Mouse (Mus musculus) c-Kit-negative CD71-positive TER-119-positive erythroid progenitor cells, embryonic 14.5 days (primary cell): ENCODE data around the gene Mfap5.
A peak's percentile ranks its signal among the peaks of the same experiment; 100 is the strongest.
"Not testable (repeated sequence)": the region's sequence is repeated elsewhere in the genome, so short reads cannot be mapped to it uniquely, and the experiment has no call there.

ENCODE experiments used
- DNase-seq: peaks from one replicate; pipeline ENCODE4 v3.0.0-alpha.2; 2013; ENCODE audit warnings: low read depth, low spot score

Gene Mfap5

GRCm38 (mm10) chr6:122505545-122505944 lies at the start of gene Mfap5:
Mfap5 (plus strand) TSS chr6:122505845.
- no peak for DNase-seq

GRCm38 (mm10) chr6:122458946-122459693 lies 46.5 kb upstream of the Mfap5 start:
- no peak for DNase-seq

- no peak for DNase-seq
Measured at GRCm38 (mm10) chr6:122466092-122466713, 39.4 kb upstream of the Mfap5 start.

GRCm38 (mm10) chr6:122469030-122469640 lies 36.5 kb upstream of the Mfap5 start:
- no peak for DNase-seq

GRCm38 (mm10) chr6:122470240-122470639 lies 35.4 kb upstream of the Mfap5 start:
- DNase-seq = no peak

GRCm38 (mm10) chr6:122471461-122471860 lies 34.2 kb upstream of the Mfap5 start:
- DNase-seq = not testable (repeated sequence)

GRCm38 (mm10) chr6:122478062-122478461 lies 27.6 kb upstream of the Mfap5 start:
- no peak for DNase-seq

- DNase-seq = no peak
Measured at GRCm38 (mm10) chr6:122485401-122486296, 20.0 kb upstream of the Mfap5 start.

- no peak for DNase-seq
Measured at GRCm38 (mm10) chr6:122486297-122487117, 19.1 kb upstream of the Mfap5 start.

- no peak for DNase-seq
Measured at GRCm38 (mm10) chr6:122490929-122491512, 14.6 kb upstream of the Mfap5 start.

- DNase-seq = no peak
Measured at GRCm38 (mm10) chr6:122491557-122491956, 14.1 kb upstream of the Mfap5 start.

- no peak for DNase-seq
Measured at GRCm38 (mm10) chr6:122492479-122492878, 13.2 kb upstream of the Mfap5 start.

GRCm38 (mm10) chr6:122493799-122494472 lies 11.7 kb upstream of the Mfap5 start:
- no peak for DNase-seq

- DNase-seq = no peak
Measured at GRCm38 (mm10) chr6:122495082-122495881, 10.4 kb upstream of the Mfap5 start.

- peak; percentile 3 for DNase-seq
Measured at GRCm38 (mm10) chr6:122496501-122496900, 9.1 kb upstream of the Mfap5 start.

- DNase-seq = no peak
Measured at GRCm38 (mm10) chr6:122498661-122499060, 7.0 kb upstream of the Mfap5 start, which contains the start of gene Rimklb. Rimklb (minus strand) TSS chr6:122498761.

GRCm38 (mm10) chr6:122505041-122505440 lies 604 bp upstream of the Mfap5 start:
- no peak for DNase-seq

- DNase-seq = no peak
Measured at GRCm38 (mm10) chr6:122508494-122508893, 2.8 kb downstream of the Mfap5 start.
